Mouse (Mus musculus): ENCODE data around the gene Pcnt.

DNA sequence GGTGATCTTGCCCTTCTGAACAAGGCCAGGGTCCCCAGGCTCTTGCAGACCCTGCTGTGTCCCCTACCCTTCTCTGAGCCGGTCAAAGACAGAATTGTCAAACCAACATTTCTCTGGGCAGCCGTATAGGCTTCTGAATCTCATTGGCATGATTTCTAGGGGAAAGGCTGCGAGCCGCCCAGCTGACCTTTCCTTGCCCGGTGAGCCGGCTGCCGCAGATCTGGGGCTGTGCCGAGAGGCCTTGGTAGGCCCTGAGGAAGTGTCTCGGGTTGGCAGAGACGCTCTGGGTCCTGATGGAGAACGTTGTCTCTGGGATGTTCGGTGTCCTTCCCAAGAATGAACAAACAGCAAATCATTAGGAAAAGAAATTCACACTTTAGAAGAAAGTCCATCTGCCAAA, 88.6 kb downstream of the Pcnt start:
- TF ChIP-seq POLR2A (IDR thresholded peaks at IDR 0.05; ENCODE audit: borderline replicate concordance, low read depth, low read length) (no peak), CTCF (IDR thresholded peaks at IDR 0.05; ENCODE audit: low read depth, low read length) (no peak)
